Mouse (Mus musculus) liver, adult 2 months (tissue): ENCODE measurements around the gene Sap18. TPM values are rescaled to one million over a fixed set of nuclear protein-coding genes. Genes with fewer than 3 reads are reported as not detected.
"Not testable (repeated sequence)": the region's sequence is repeated elsewhere in the genome, so short reads cannot be mapped to it uniquely, and the experiment has no call there.

ENCODE experiments used
- DNase-seq: peaks from one replicate; pipeline ENCODE4 v3.0.0-alpha.2; 2011; ENCODE audit warnings: low read depth, low spot score; ENCODE audit errors: extremely low read depth
- H3K27ac ChIP-seq: fragments of 200-500 bp; replicated peaks from 2 replicates; pipeline ENCODE4 v1.5.1; 2012; ENCODE audit warnings: low read depth, mild to moderate bottlenecking, control low read depth, inconsistent platforms, low read length; ENCODE audit not compliant: insufficient read depth
- H3K27me3 ChIP-seq: fragments of 200-500 bp; 2 replicates; pipeline ENCODE4 v1.6.1; 2012; ENCODE audit warnings: mild to moderate bottlenecking, moderate library complexity, low read length, inconsistent platforms; ENCODE audit not compliant: control insufficient read depth, insufficient read depth
- H3K36me3 ChIP-seq: fragments of 200-500 bp; 2 replicates; pipeline ENCODE4 v1.6.1; 2012; ENCODE audit warnings: low read length, inconsistent platforms; ENCODE audit not compliant: control insufficient read depth, insufficient read depth
- H3K4me1 ChIP-seq: fragments of 200-500 bp; 2 replicates; pipeline ENCODE4 v1.6.1; 2011; ENCODE audit warnings: low read length; ENCODE audit not compliant: control insufficient read depth, insufficient read depth
- H3K4me3 ChIP-seq: fragments of 200-500 bp; 2 replicates; pipeline ENCODE4 v1.5.1; 2011; ENCODE audit warnings: low read depth, mild to moderate bottlenecking, control low read depth, low read length, moderate library complexity; ENCODE audit not compliant: insufficient read depth
- H3K79me2 ChIP-seq: fragments of 200-500 bp; 2 replicates; pipeline ENCODE4 v1.6.1; 2012; ENCODE audit warnings: inconsistent platforms, mild to moderate bottlenecking, low read length, moderate library complexity; ENCODE audit not compliant: control insufficient read depth, insufficient read depth
- H3K9ac ChIP-seq: fragments of 200-500 bp; 2 replicates; pipeline ENCODE4 v1.6.1; 2012; ENCODE audit warnings: low read depth, mild to moderate bottlenecking, control low read depth, inconsistent platforms, low read length
- CTCF ChIP-seq: fragments of 200-500 bp; IDR thresholded peaks from 2 replicates; pipeline ENCODE4 v1.5.1; 2011; ENCODE audit warnings: low read depth, low read length, control low read depth
- POLR2A ChIP-seq: fragments of 200-500 bp; IDR thresholded peaks from 2 replicates; pipeline ENCODE4 v1.6.1; 2011; ENCODE audit warnings: low read length, control low read depth; ENCODE audit not compliant: insufficient read depth; ENCODE audit errors: extremely low read depth
- WGBS: fragments of 180-500 bp; shearing (Covaris S2); methylation state at CpG from one replicate; pipeline ENCODE4 v1.1.7; 2018; 5-methylcytosine and 5-hydroxymethylcytosine counted together
- polyA plus RNA-seq: library from polyadenylated mRNA; depleted of rRNA; stranded (reverse); fragments of >200 nt; gene quantifications from 2 replicates; pipeline ENCODE4 v1.2.3, GENCODE M21; 2012; rRNA removed
- total RNA-seq: library from RNA; depleted of rRNA; stranded (reverse); fragments of >200 nt; gene quantifications from 2 replicates; pipeline ENCODE4 v1.2.3, GENCODE M21; 2014; rRNA removed

Sap18 gene
- total and polyA plus RNA-seq, 2 experiments: 7.2 to 15.2 TPM

- TF ChIP-seq POLR2A (no peak), CTCF (no peak)
- Histone ChIP-seq H3K27me3 (no peaks in the 10 kb centered on the region), H3K27ac (no peak overlapping the region), H3K4me3 (no peak overlapping the region), H3K4me1 (no peaks in the 10 kb centered on the region), H3K9ac (no peak overlapping the region), H3K79me2 (no peaks in the 10 kb centered on the region), H3K36me3 (peaks cover 26% of the 10 kb centered on the region)
- 88% methylated on average over 10 of the region's 10 CpGs for WGBS
- DNase-seq: no peak
Measured at GRCm38 (mm10) chr14:57835157-57835556, 37.2 kb downstream of the Sap18 start.

GRCm38 (mm10) chr14:57844535-57844934, 46.6 kb downstream of the Sap18 start:
- WGBS: 93% methylated on average over 3 of the region's 3 CpGs

GRCm38 (mm10) chr14:57848061-57848460, 50.1 kb downstream of the Sap18 start:
- H3K27ac ChIP-seq, H3K79me2 ChIP-seq, DNase-seq, H3K27me3 ChIP-seq, H3K4me3 ChIP-seq, H3K9ac ChIP-seq, H3K4me1 ChIP-seq: not testable (repeated sequence)
- H3K36me3 ChIP-seq: peaks cover 11% of the 10 kb centered on the region
- WGBS: 94% methylated on average over 5 of the region's 5 CpGs

More at GRCm38 (mm10) chr14:57844535-57844934, 46.6 kb downstream of the Sap18 start:
- Histone ChIP-seq H3K27ac (no peak overlapping the region), H3K4me1 (no peaks in the 10 kb centered on the region), H3K79me2 (no peaks in the 10 kb centered on the region), H3K4me3 (no peak overlapping the region), H3K9ac (no peak overlapping the region), H3K36me3 (peaks cover 13% of the 10 kb centered on the region), H3K27me3 (no peaks in the 10 kb centered on the region)
- no peak for TF ChIP-seq CTCF
- TF ChIP-seq POLR2A: no peak
- no peak for DNase-seq

GRCm38 (mm10) chr14:57848646-57849045, 50.7 kb downstream of the Sap18 start:
- 94% methylated on average over 2 of the region's 2 CpGs for WGBS
- H3K27ac ChIP-seq: no peak overlapping the region
- H3K4me1 ChIP-seq: no peaks in the 10 kb centered on the region
- no peaks in the 10 kb centered on the region for H3K27me3 ChIP-seq
- TF ChIP-seq POLR2A (no peak), CTCF (no peak)
- H3K4me3 ChIP-seq: no peak overlapping the region
- DNase-seq: no peak
- H3K9ac ChIP-seq: no peak overlapping the region
- no peaks in the 10 kb centered on the region for H3K79me2 ChIP-seq
- peaks cover 11% of the 10 kb centered on the region for H3K36me3 ChIP-seq

- Histone ChIP-seq H3K9ac (no peak overlapping the region), H3K4me3 (no peak overlapping the region), H3K79me2 (no peaks in the 10 kb centered on the region), H3K36me3 (peaks cover 13% of the 10 kb centered on the region), H3K27ac (no peak overlapping the region), H3K4me1 (no peaks in the 10 kb centered on the region), H3K27me3 (no peaks in the 10 kb centered on the region)
- DNase-seq: no peak
- 88% methylated on average over 3 of the region's 3 CpGs for WGBS
- TF ChIP-seq POLR2A (no peak), CTCF (no peak)
Measured at GRCm38 (mm10) chr14:57850330-57850729, 52.4 kb downstream of the Sap18 start.

- H3K27me3 ChIP-seq: no peaks in the 10 kb centered on the region
- WGBS: 96% methylated on average over 2 of the region's 2 CpGs
- H3K4me1 ChIP-seq: no peaks in the 10 kb centered on the region
- H3K9ac ChIP-seq: no peak overlapping the region
- H3K27ac ChIP-seq: no peak overlapping the region
- H3K79me2 ChIP-seq: no peaks in the 10 kb centered on the region
- TF ChIP-seq CTCF (no peak), POLR2A (no peak)
- no peak overlapping the region for H3K4me3 ChIP-seq
- H3K36me3 ChIP-seq: peaks cover 16% of the 10 kb centered on the region
- DNase-seq: no peak
Measured at GRCm38 (mm10) chr14:57852961-57853360, 55.0 kb downstream of the Sap18 start.

- not testable (repeated sequence) for H3K4me1 ChIP-seq, H3K27me3 ChIP-seq, DNase-seq, H3K9ac ChIP-seq, H3K79me2 ChIP-seq, H3K27ac ChIP-seq, H3K4me3 ChIP-seq
- peaks cover 12% of the 10 kb centered on the region for H3K36me3 ChIP-seq
Measured at GRCm38 (mm10) chr14:57856037-57856436, 58.1 kb downstream of the Sap18 start.

Other genes with a start within 250 kb of the Sap18 start
- gene Eef1akmt1, start 226.6 kb upstream of the Sap18 start, total RNA-seq: 11.6 and 11.7 TPM in 2 replicates
- gene Eef1akmt1, start 226.6 kb upstream of the Sap18 start, polyA plus RNA-seq: 5.6 and 6.2 TPM in 2 replicates
- gene Xpo4, start 132.8 kb upstream of the Sap18 start, total RNA-seq: 8.0 and 8.1 TPM in 2 replicates
- 1.5 and 1.6 TPM in 2 replicates for gene Xpo4, start 132.8 kb upstream of the Sap18 start, polyA plus RNA-seq
- not detected in 2 replicates for gene Gm49361, start 52.1 kb upstream of the Sap18 start, total RNA-seq
- gene Gm49361, start 52.1 kb upstream of the Sap18 start, polyA plus RNA-seq: 0.07 TPM in 1 of 2 replicates, not detected in the other
- 8.6 and 9.7 TPM in 2 replicates for gene Lats2, start 39.8 kb upstream of the Sap18 start, total RNA-seq
- gene Lats2, start 39.8 kb upstream of the Sap18 start, polyA plus RNA-seq: 7.6 and 8.8 TPM in 2 replicates
- gene Ska3, start 28.0 kb downstream of the Sap18 start, total RNA-seq: 0.13 and 0.18 TPM in 2 replicates
- gene Ska3, start 28.0 kb downstream of the Sap18 start, polyA plus RNA-seq: not detected in 2 replicates
- gene Mrpl57, start 28.1 kb downstream of the Sap18 start, total RNA-seq: 21.4 and 44.6 TPM in 2 replicates
- 41.4 and 47.5 TPM in 2 replicates for gene Mrpl57, start 28.1 kb downstream of the Sap18 start, polyA plus RNA-seq
- 9.1 and 9.5 TPM in 2 replicates for gene Zdhhc20, start 92.1 kb downstream of the Sap18 start, total RNA-seq
- gene Zdhhc20, start 92.1 kb downstream of the Sap18 start, polyA plus RNA-seq: 1.5 and 2.3 TPM in 2 replicates
- gene Micu2, start 201.1 kb downstream of the Sap18 start, total RNA-seq: 35.9 and 43.6 TPM in 2 replicates
- 10.2 and 11.0 TPM in 2 replicates for gene Micu2, start 201.1 kb downstream of the Sap18 start, polyA plus RNA-seq